Mouse (Mus musculus): Measurements from ENCODE around the gene Chst15. TPM values are rescaled to one million over a fixed set of nuclear protein-coding genes. Genes with fewer than 3 reads are reported as not detected.

Chst15 gene
- polyA plus RNA-seq, 1 experiment from 2014 or later = 4.4 TPM

DNA sequence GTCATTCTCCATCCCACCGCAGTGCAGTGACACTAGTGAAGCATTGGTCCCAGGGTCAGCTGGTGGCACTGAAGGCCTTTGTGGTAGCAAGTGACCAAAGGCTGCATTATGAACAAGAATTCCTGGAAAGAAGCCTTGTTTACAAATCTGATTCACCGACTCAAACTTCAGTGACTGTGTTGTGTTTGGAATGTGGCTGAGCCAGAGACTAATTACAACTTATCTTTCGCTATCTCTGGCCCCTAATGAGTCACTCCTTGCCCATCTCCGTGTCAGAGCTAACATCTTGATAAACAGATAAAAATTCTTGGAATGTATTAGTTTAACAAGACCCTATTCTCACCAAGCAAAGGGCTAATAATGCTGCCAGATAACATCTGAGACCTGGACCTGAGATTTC is 27.6 kb upstream of the Chst15 start:
- H3K4me3 ChIP-seq (ENCODE audit: inconsistent target) = no peak overlapping the region
- no peaks in the 10 kb centered on the region for H3K36me3 ChIP-seq (ENCODE audit: inconsistent target)
- H3K27ac ChIP-seq = no peak overlapping the region
- no peaks in the 10 kb centered on the region for H3K79me2 ChIP-seq (ENCODE audit: inconsistent target)
- WGBS (ENCODE audit: missing documents) = 94% methylated on average over 4 of the region's 4 CpGs

DNA sequence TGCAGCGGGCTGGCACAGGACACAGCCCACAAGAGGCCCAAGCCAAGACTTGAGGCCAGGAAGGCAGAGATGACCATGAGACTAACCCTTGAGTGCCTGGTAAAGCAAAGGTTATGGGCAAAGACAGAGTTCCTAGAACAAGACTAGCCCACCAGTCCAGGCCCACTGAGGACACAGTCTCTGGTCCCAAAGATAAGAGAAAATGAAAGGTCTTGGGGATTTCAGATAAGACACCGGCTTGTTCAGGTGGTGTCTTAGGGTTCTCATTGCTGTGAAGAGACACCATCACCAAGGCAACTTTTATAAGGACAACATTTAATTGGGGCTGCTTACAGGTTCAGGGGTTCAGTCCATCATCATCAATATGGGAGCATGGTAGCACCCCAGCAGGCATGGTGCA is 26.9 kb upstream of the Chst15 start:
- H3K27ac ChIP-seq = no peak overlapping the region
- H3K36me3 ChIP-seq (ENCODE audit: inconsistent target) = no peaks in the 10 kb centered on the region
- H3K4me3 ChIP-seq (ENCODE audit: inconsistent target) = no peak overlapping the region
- WGBS (ENCODE audit: missing documents) = 100% methylated on average over 2 of the region's 2 CpGs
- H3K79me2 ChIP-seq (ENCODE audit: inconsistent target) = no peaks in the 10 kb centered on the region

DNA sequence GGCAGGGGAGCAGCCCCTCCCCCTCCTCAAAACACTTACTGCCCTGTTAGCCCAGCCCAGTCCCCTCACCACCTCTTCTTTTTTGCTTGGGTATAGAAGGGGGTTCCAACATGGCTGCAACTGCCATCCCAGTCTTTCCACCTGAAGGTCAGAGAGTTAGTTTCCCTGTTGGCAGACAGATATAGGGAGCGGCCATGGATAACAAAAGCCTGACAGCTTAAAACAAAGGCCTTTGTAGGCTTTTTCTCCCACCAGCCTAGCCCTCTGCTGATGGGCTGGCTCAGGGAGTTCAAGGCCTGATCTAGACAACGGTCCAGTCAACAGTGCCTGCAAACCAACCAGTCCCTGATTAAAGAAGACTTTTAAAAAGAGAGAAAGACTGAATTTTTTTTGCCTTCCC is 26.1 kb upstream of the Chst15 start:
- Histone ChIP-seq H3K79me2 (ENCODE audit: inconsistent target) (no peaks in the 10 kb centered on the region), H3K4me3 (ENCODE audit: inconsistent target) (no peak overlapping the region), H3K36me3 (ENCODE audit: inconsistent target) (no peaks in the 10 kb centered on the region), H3K27ac (no peak overlapping the region)
- 95% methylated on average over 2 of the region's 2 CpGs for WGBS (ENCODE audit: missing documents)

DNA sequence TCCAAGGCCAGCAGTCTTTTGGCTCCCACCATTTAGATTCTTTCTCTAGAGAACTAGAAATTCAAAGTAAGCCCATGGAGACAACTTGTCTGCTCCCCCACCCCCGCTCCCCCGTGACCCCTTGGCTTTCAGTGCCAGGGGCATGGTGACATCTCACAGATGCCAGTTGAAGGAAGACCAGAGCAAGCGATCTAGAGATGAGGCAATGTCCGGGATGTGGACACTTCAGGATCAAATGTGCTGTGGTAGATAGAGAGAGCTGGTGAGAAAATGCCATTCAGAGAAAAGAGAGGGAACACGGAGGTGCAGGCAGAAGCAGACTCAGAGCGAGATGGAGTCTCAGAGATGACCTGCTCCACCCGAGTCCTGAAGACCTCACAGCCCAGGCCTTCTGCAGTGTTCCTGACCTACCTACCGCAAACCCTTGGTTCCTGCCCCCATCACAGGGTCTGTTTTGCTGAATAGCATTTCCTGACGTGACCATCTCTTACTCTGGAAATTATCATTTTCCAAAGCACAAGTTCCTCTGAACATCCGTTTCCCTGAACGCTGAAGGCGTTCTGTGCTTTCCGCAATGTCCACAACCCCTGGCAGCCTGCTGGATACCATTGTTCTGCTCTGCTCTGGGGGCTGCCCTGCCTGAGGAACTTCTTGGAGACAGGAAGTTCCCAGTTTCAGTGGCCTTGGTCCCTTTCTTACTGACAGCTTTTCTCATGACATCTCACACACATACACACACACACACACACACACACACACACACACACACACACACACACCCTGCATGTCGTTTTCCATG is 22.2 kb upstream of the Chst15 start:
- Histone ChIP-seq H3K27ac (no peak overlapping the region), H3K36me3 (ENCODE audit: inconsistent target) (no peaks in the 10 kb centered on the region), H3K4me3 (ENCODE audit: inconsistent target) (no peak overlapping the region), H3K79me2 (ENCODE audit: inconsistent target) (no peaks in the 10 kb centered on the region)
- WGBS (ENCODE audit: missing documents) = 71% methylated on average over 13 of the region's 14 CpGs

DNA sequence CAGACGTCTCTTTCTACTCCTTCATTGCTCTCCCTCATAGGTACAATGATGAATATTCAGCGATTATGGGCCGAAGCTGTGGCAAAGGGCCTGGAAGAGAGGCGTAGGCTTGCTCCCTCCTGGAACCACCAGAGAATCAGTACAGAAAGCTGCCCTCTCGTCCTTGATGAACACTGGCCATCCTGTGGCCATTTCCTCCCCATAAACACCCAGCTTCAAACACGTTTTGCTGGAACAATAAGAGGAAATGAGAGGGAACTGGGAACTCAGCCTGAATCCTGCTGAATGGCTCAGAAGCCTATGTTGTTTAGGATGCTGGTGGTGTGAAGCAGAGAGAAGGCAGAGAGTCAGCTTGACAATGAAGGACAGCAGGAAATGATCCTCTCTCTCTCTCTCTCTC is 21.3 kb upstream of the Chst15 start:
- Histone ChIP-seq H3K36me3 (ENCODE audit: inconsistent target) (no peaks in the 10 kb centered on the region), H3K27ac (no peak overlapping the region), H3K79me2 (ENCODE audit: inconsistent target) (no peaks in the 10 kb centered on the region), H3K4me3 (ENCODE audit: inconsistent target) (no peak overlapping the region)
- 74% methylated on average over 6 of the region's 6 CpGs for WGBS (ENCODE audit: missing documents)

DNA sequence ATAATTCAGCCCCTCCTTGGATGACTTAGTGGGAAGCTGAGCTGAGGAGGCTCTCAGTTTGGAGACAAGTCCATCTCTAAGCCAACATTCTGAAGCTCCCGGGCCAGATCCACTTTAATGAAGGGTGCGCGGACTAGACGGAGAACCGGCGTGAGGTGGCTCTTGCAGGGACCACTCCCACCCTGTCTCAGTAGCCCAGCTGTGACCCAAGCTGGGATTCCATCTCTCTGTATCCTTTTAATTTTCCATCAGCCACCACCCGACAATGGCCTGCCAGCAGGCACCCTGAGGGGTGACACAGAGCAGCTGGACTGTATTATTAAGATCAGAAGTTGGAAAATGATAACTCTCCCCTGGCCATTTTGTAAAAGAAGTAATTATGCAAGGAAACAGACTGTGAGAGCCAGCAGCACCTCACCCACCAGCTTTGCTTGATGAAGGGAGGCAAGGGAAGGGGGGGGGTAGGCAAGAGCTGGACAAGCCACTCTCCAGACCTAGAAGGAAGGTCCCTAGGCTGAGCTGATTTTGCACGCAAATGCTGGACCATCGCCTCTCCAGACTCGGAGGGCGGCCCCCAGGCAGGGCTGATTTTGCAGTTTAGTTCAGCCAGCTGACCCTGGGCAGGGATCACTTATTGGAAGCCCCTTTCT is 20.4 kb upstream of the Chst15 start:
- Histone ChIP-seq H3K36me3 (ENCODE audit: inconsistent target) (no peaks in the 10 kb centered on the region), H3K4me3 (ENCODE audit: inconsistent target) (no peak overlapping the region), H3K27ac (no peak overlapping the region), H3K79me2 (ENCODE audit: inconsistent target) (no peaks in the 10 kb centered on the region)
- 98% methylated on average over 11 of the region's 11 CpGs for WGBS (ENCODE audit: missing documents)

DNA sequence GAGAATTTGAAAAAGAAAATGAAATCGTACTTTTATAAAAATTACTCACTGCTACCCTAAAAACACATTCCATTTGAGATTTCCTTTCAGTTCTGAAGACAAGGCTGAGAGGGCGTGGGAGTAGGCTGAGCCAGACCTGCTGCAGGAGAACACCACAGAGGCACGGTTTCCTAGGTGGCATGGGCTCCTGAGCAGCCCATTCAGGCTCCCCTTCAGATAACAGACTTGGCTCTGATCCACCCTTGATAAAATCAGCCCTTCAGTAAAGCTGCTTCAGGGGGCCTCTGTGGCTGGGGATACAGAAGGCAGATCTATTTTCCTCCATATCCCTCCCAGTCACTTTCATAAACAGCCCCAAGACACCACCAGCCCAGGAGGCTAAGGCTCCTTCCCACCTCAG is 19.8 kb upstream of the Chst15 start:
- H3K4me3 ChIP-seq (ENCODE audit: inconsistent target) = no peak overlapping the region
- no peaks in the 10 kb centered on the region for H3K36me3 ChIP-seq (ENCODE audit: inconsistent target)
- no peaks in the 10 kb centered on the region for H3K79me2 ChIP-seq (ENCODE audit: inconsistent target)
- no peak overlapping the region for H3K27ac ChIP-seq
- WGBS (ENCODE audit: missing documents) = 50% methylated on average over 3 of the region's 3 CpGs

DNA sequence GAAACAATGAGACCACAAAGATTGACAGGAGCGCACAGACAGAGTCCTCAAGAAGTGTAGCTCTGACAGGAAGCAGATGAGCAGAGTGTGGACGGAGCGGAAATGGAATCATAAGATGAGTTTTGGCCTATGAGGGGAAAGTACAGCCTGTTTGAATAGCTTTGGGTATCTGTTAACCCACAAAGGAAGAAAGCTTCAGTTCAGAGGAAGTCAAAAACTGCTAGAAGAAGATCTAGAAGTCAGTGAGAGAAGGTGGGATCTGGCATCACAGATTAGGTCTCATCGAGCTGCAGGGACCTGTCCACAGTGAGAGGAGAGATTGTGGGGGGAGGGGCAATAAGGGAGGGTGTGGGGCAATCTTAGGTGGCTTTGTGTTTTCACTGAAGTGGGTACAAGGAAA is 18.3 kb upstream of the Chst15 start:
- no peak overlapping the region for H3K4me3 ChIP-seq (ENCODE audit: inconsistent target)
- WGBS (ENCODE audit: missing documents) = 45% methylated on average over 4 of the region's 4 CpGs
- H3K79me2 ChIP-seq (ENCODE audit: inconsistent target) = no peaks in the 10 kb centered on the region
- H3K36me3 ChIP-seq (ENCODE audit: inconsistent target) = no peaks in the 10 kb centered on the region
- no peak overlapping the region for H3K27ac ChIP-seq

DNA sequence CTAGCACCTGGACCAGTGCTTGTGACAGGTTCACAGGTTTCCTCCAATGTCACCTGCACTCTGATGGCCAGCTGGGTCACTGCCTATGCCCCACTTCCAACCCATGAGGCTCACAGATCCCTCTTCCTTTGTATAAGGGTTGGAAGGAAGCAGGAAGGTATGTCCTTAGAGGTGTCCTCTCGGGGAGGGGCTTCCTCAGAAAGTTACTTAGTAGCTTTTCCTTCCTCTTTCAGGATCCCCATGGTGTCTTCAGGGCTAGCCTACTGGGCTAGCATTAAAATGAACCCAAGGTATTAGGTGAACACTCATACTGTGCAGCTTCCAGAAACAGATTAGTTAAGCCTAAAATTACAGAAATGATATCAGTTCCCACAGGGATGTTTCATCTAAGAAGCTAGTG is 16.1 kb upstream of the Chst15 start:
- Histone ChIP-seq H3K27ac (no peak overlapping the region), H3K36me3 (ENCODE audit: inconsistent target) (no peaks in the 10 kb centered on the region), H3K4me3 (ENCODE audit: inconsistent target) (no peak overlapping the region), H3K79me2 (ENCODE audit: inconsistent target) (no peaks in the 10 kb centered on the region)
- whole genome bisulfite sequencing (ENCODE audit: missing documents) = 9% methylated on average over 1 of the region's 1 CpGs

DNA sequence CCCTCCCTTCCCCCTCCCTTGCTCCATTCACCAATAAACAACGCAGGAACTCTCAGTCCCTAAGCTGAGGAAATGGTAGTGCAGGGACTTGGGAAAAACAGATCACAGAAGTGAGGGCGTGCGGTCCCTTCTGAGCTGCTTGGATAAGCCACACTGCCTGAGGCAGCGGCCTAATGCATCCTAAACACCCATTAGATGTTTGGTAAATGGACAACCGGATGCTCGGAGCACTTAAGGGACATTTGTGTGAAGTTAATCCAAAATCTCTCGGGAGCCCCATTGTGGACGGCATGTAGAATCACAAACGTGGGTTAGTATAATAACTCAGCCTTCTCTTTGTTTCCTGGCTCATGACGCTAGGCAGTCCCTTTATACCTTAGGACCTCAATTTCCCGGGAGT is 15.1 kb upstream of the Chst15 start:
- Histone ChIP-seq H3K27ac (no peak overlapping the region), H3K36me3 (ENCODE audit: inconsistent target) (no peaks in the 10 kb centered on the region), H3K79me2 (ENCODE audit: inconsistent target) (no peaks in the 10 kb centered on the region), H3K4me3 (ENCODE audit: inconsistent target) (no peak overlapping the region)
- WGBS (ENCODE audit: missing documents) = 92% methylated on average over 11 of the region's 11 CpGs

DNA sequence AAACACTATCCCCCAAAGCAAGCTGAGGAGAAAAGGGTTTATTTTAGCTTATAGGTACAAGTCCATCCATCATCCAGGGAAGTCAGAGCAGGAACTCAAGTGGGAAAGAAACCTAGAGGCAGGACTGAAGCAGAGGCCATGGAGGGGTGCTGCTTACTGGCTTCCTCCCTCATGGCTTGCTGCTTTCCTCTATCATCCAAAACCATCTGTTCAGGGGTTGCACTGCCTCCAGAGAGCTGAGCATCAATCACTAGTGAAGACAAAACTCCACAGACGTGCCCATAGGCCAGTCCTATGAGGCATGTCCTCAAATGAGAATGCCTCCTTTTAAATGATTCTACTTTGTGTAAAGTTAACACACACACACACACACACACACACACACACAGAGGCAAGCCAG is 13.2 kb upstream of the Chst15 start:
- Histone ChIP-seq H3K79me2 (ENCODE audit: inconsistent target) (no peaks in the 10 kb centered on the region), H3K36me3 (ENCODE audit: inconsistent target) (no peaks in the 10 kb centered on the region), H3K4me3 (ENCODE audit: inconsistent target) (no peak overlapping the region), H3K27ac (no peak overlapping the region)
- 100% methylated on average over 1 of the region's 1 CpGs for WGBS (ENCODE audit: missing documents)

DNA sequence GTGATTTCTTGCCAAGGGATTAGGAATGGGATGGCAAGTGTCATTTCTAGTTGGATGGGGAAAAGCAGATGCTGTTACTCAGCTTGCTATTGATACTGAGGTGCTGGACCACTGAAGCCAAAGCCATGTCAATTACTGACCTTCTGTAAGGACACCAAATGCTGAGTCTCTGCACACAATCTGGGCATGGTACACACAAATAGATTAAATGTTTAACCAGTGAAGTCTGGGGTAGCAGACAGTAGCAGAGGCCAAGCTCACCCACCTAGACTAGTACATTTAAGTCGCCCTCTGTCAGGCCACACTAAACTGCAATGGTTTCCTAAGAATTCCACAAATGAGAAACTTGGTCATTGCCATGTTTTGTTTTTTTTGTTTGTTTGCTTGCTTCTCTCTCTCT is 11.6 kb upstream of the Chst15 start:
- Histone ChIP-seq H3K79me2 (ENCODE audit: inconsistent target) (no peaks in the 10 kb centered on the region), H3K4me3 (ENCODE audit: inconsistent target) (no peak overlapping the region), H3K36me3 (ENCODE audit: inconsistent target) (no peaks in the 10 kb centered on the region), H3K27ac (no peak overlapping the region)
- 100% methylated on average over 1 of the region's 1 CpGs for WGBS (ENCODE audit: missing documents)

DNA sequence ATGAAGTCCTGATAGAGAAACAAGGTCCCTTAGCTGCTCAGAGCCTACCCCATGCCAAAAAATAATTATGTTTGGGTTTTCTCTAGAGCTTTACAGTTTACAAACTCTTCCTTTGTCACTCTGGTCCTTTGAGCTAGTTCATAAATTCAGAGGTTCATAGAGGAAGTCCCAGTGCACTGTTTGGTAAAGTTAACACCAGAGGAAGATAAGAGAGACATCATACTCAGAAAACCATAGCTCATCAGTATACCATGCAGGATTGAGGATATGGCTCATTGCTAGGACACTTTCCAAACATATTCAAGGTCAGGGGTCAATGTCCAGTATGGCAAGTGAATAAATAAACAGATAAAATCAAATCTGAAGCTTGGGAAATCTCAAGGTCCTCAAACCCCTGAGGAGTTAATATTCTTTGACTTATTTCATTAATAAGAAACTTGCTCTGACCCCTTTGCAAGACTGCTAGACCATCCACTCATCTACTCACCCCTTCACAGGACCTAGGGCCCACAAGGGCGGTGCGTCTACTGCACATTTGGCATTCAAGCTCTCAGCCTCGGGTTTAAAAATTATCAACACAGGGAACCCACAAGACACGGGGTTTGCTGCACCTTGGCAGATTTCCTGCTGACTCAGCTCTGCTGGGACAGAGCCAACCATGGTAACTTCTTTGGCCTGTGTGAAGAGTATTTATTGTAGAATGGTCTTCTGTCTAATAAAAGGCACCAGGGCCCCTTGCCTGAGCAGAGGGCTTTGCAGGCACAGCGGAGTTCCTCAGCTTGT is 8.7 kb upstream of the Chst15 start:
- H3K27ac ChIP-seq = no peak overlapping the region
- 33% methylated on average over 5 of the region's 5 CpGs for WGBS (ENCODE audit: missing documents)
- H3K79me2 ChIP-seq (ENCODE audit: inconsistent target) = no peaks in the 10 kb centered on the region
- H3K4me3 ChIP-seq (ENCODE audit: inconsistent target) = no peak overlapping the region
- H3K36me3 ChIP-seq (ENCODE audit: inconsistent target) = no peaks in the 10 kb centered on the region

DNA sequence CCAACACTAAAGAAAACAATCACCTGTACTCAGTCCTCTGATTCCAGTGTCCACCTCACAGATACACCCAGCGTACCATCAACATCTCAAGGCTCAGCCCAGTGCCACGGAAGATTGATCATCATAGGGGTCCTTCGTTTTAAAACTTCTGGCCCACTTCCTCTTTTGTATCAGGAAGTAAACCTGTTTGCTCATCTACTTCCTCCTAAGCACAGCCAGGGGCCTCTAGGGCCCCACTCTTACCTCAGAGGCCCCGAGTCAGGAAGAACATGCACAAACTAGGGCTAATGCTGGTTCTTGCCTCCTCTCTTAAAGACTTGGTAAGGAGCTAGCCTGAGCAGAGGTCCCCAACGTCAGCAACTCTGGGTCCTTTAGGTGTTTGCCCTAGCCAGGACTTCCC is 6.4 kb upstream of the Chst15 start:
- Histone ChIP-seq H3K4me3 (ENCODE audit: inconsistent target) (no peak overlapping the region), H3K79me2 (ENCODE audit: inconsistent target) (no peaks in the 10 kb centered on the region), H3K27ac (no peak overlapping the region), H3K36me3 (ENCODE audit: inconsistent target) (no peaks in the 10 kb centered on the region)
- 24% methylated on average over 5 of the region's 5 CpGs for WGBS (ENCODE audit: missing documents)

DNA sequence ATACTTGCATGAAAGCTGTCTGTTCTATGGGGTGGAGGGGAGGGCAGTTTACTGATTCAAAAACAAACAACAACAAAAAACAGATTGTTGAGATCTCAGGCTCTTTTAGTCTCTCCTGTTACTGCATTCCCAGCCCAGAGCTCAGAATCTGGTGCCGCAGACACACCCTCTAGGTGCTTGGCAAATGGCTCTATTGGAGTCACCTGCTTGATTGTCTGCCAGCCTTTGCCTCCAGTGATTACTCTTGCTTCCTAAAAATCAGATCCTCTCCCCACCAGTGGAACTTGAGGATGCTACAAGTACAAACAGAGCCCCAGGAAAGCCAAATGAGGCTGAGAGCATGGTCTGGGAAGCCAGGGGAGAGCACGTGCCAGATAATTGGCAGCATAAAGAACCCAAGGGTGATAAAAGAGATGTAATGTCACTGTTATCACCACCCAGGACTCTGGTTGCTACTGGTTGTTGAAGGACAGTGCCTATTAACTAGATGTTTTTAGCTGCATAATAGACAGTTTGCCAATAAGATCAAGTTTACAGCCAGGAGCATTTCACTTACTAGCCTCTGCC is 4.4 kb upstream of the Chst15 start:
- Histone ChIP-seq H3K36me3 (ENCODE audit: inconsistent target) (no peaks in the 10 kb centered on the region), H3K79me2 (ENCODE audit: inconsistent target) (no peaks in the 10 kb centered on the region), H3K27ac (no peak overlapping the region), H3K4me3 (ENCODE audit: inconsistent target) (no peak overlapping the region)
- WGBS (ENCODE audit: missing documents) = 93% methylated on average over 2 of the region's 2 CpGs

All from macrophage (primary cell).